Mouse (Mus musculus) liver, adult (tissue): ENCODE data around the gene Thap3.

Source experiments
- GATA4 ChIP-seq: IDR thresholded peaks from 2 replicates; pipeline ENCODE4 v1.6.1; 2014; ENCODE audit warnings: mild to moderate bottlenecking, low read length; ENCODE audit not compliant: insufficient replicate concordance

The Thap3 gene

GRCm38 (mm10) chr4:151972221-151972967, 16.4 kb downstream of the Thap3 start:
- TF ChIP-seq GATA4 = no peak

GRCm38 (mm10) chr4:151968204-151968921, 20.4 kb downstream of the Thap3 start:
- TF ChIP-seq GATA4 = no peak

GRCm38 (mm10) chr4:151962817-151963216, 26.0 kb downstream of the Thap3 start:
- TF ChIP-seq GATA4 = no peak

GRCm38 (mm10) chr4:151960513-151960854, 28.3 kb downstream of the Thap3 start:
- no peak for TF ChIP-seq GATA4

GRCm38 (mm10) chr4:151959849-151960512, 28.8 kb downstream of the Thap3 start:
- no peak for TF ChIP-seq GATA4

GRCm38 (mm10) chr4:151957584-151958315, 31.0 kb downstream of the Thap3 start:
- TF ChIP-seq GATA4 = no peak

GRCm38 (mm10) chr4:151955791-151956190, 33.0 kb downstream of the Thap3 start:
- TF ChIP-seq GATA4 = no peak

GRCm38 (mm10) chr4:151953209-151953608, 35.6 kb downstream of the Thap3 start:
- no peak for TF ChIP-seq GATA4

GRCm38 (mm10) chr4:151948497-151949471, 40.0 kb downstream of the Thap3 start:
- TF ChIP-seq GATA4 = no peak

- TF ChIP-seq GATA4 = no peak
Observed at GRCm38 (mm10) chr4:151946211-151946610, 42.6 kb downstream of the Thap3 start.

GRCm38 (mm10) chr4:151938089-151938488, 50.7 kb downstream of the Thap3 start:
- no peak for TF ChIP-seq GATA4

- TF ChIP-seq GATA4 = no peak
Observed at GRCm38 (mm10) chr4:151937441-151937840, 51.4 kb downstream of the Thap3 start.

GRCm38 (mm10) chr4:151934215-151934572, 54.6 kb downstream of the Thap3 start:
- no peak for TF ChIP-seq GATA4

GRCm38 (mm10) chr4:151933505-151934214, 55.1 kb downstream of the Thap3 start, which contains the start of gene Dnajc11:
Gene Dnajc11, plus strand, starts transcription at chr4:151933691.
- peak; percentile 43; the same call in 1 of the 2 replicates for TF ChIP-seq GATA4
